Comparison of ENCODE assay signal across 1 mouse cellular context in the genomic region with DNA sequence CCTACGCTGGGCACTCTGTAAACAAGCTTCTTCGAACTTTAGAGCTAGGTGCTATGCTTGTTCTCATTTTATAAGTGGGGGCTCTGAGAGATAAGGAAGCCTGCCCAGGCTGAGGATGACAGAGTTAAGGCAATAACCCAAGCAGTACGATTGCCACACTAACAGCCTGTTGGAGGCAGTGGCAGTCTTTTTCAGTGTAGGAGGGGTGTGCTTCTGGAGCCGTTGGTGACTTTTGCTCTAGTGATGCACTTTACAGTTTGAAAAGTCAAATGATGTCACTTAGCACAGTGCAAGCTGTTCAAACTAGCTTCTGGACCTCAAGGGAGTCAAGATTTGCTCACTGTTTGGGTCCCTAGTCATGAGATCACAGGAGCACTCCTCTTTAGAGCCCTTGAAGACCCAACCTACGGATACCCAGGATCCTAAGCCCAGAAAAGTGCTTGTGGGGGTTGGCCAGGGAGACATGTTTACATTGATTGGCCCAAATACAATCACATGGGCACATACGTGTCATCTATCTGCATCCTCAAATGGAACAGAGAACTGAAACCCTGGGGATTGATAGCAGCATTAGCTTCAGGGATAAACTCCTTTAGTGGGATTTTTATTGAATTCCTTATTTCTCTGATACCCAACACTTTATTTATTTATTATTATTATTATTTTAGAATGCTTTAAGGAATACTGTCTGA.
TF ChIP-seq lines count a peak whose summit lies in the region.

No protein-coding gene starts in this region.

TF ChIP-seq in CH12.LX, 34 proteins besides CTCF, POLR2A, EP300 and RAD21 (continued from another document):
- no peak for TF ChIP-seq MAZ (IDR thresholded peaks at IDR 0.05; ENCODE audit: low read depth, low read length)
- TF ChIP-seq PAX5 (IDR thresholded peaks at IDR 0.05; ENCODE audit: low read length): no peak
- TF ChIP-seq ZKSCAN1 (IDR thresholded peaks at IDR 0.05; ENCODE audit: borderline replicate concordance, low read depth, low read length): no peak
